Mouse (Mus musculus) splenic B cell, adult 2 months (primary cell): ENCODE measurements around the gene Sipa1l1.

Experiments
- DNase-seq: peaks from one replicate; pipeline ENCODE4 v3.0.0-alpha.2; 2011; ENCODE audit warnings: low read depth, low spot score
- H3K27me3 ChIP-seq: 2 replicates; pipeline ENCODE4 v1.6.1; 2012; ENCODE audit warnings: mild to moderate bottlenecking, low read length, moderate library complexity, mixed read lengths; ENCODE audit not compliant: control insufficient read depth, poor library complexity, insufficient read depth, severe bottlenecking
- H3K36me3 ChIP-seq: 2 replicates; pipeline ENCODE4 v1.6.1; 2012; ENCODE audit warnings: mild to moderate bottlenecking, low read length, moderate library complexity, mixed read lengths; ENCODE audit not compliant: control insufficient read depth, poor library complexity, insufficient read depth, severe bottlenecking

Sipa1l1 gene

GRCm38 (mm10) chr12:82209753-82210152, 40.6 kb downstream of the Sipa1l1 start:
- H3K27me3 ChIP-seq = no peaks in the 10 kb centered on the region
- 0 out of 2 replicates have a peak, but pooled peaks cover 2% of the 10 kb centered on the region for H3K36me3 ChIP-seq
- no peak for DNase-seq

- Histone ChIP-seq H3K36me3 (0 out of 2 replicates have a peak, but pooled peaks cover 2% of the 10 kb centered on the region), H3K27me3 (no peaks in the 10 kb centered on the region)
- DNase-seq = no peak
These were observed 43.9 kb downstream of the Sipa1l1 start for GRCm38 (mm10) chr12:82213056-82213455.

- peaks cover 2% of the 10 kb centered on the region; the same call in 1 of the 2 replicates for H3K36me3 ChIP-seq
- DNase-seq = no peak
- H3K27me3 ChIP-seq = no peaks in the 10 kb centered on the region
These were observed 45.8 kb downstream of the Sipa1l1 start for GRCm38 (mm10) chr12:82214916-82215315.

- no peak for DNase-seq
- peaks cover 2% of the 10 kb centered on the region; the same call in 1 of the 2 replicates for H3K36me3 ChIP-seq
- H3K27me3 ChIP-seq = no peaks in the 10 kb centered on the region
These were observed 47.9 kb downstream of the Sipa1l1 start for GRCm38 (mm10) chr12:82216801-82217553.

- H3K27me3 ChIP-seq = no peaks in the 10 kb centered on the region
- DNase-seq = no peak
- peaks cover 2% of the 10 kb centered on the region; the same call in 1 of the 2 replicates for H3K36me3 ChIP-seq
These were observed 49.1 kb downstream of the Sipa1l1 start for GRCm38 (mm10) chr12:82218201-82218600.

GRCm38 (mm10) chr12:82220367-82221089, 51.4 kb downstream of the Sipa1l1 start:
- no peak for DNase-seq
- Histone ChIP-seq H3K36me3 (no peaks in the 10 kb centered on the region; the same call in 1 of the 2 replicates), H3K27me3 (no peaks in the 10 kb centered on the region)

- peak; percentile 39 for DNase-seq
- Histone ChIP-seq H3K27me3 (no peaks in the 10 kb centered on the region), H3K36me3 (no peaks in the 10 kb centered on the region; the same call in 1 of the 2 replicates)
These were observed 54.2 kb downstream of the Sipa1l1 start for GRCm38 (mm10) chr12:82223126-82223815.

- Histone ChIP-seq H3K27me3 (no peaks in the 10 kb centered on the region), H3K36me3 (no peaks in the 10 kb centered on the region)
- no peak for DNase-seq
These were observed 55.7 kb downstream of the Sipa1l1 start for GRCm38 (mm10) chr12:82224848-82225247.

- Histone ChIP-seq H3K36me3 (no peaks in the 10 kb centered on the region), H3K27me3 (no peaks in the 10 kb centered on the region)
- no peak for DNase-seq
These were observed 56.2 kb downstream of the Sipa1l1 start for GRCm38 (mm10) chr12:82225278-82225677.

GRCm38 (mm10) chr12:82225751-82226228, 56.7 kb downstream of the Sipa1l1 start:
- peak; percentile 96 for DNase-seq
- H3K36me3 ChIP-seq = no peaks in the 10 kb centered on the region
- no peaks in the 10 kb centered on the region for H3K27me3 ChIP-seq

GRCm38 (mm10) chr12:82226311-82227066, 57.4 kb downstream of the Sipa1l1 start:
- DNase-seq = no peak
- Histone ChIP-seq H3K36me3 (no peaks in the 10 kb centered on the region), H3K27me3 (no peaks in the 10 kb centered on the region)

- Histone ChIP-seq H3K27me3 (no peaks in the 10 kb centered on the region), H3K36me3 (peaks cover 3% of the 10 kb centered on the region)
- no peak for DNase-seq
These were observed 61.0 kb downstream of the Sipa1l1 start for GRCm38 (mm10) chr12:82230127-82230526.

- Histone ChIP-seq H3K36me3 (peaks cover 4% of the 10 kb centered on the region), H3K27me3 (no peaks in the 10 kb centered on the region)
- no peak for DNase-seq
These were observed 62.1 kb downstream of the Sipa1l1 start for GRCm38 (mm10) chr12:82231191-82231590.

- peaks cover 4% of the 10 kb centered on the region for H3K36me3 ChIP-seq
- no peaks in the 10 kb centered on the region for H3K27me3 ChIP-seq
- DNase-seq = no peak
These were observed 64.1 kb downstream of the Sipa1l1 start for GRCm38 (mm10) chr12:82233177-82233576.
